Mouse (Mus musculus): ENCODE data around the gene Ggcx. TPM values are rescaled to one million over a fixed set of nuclear protein-coding genes. Genes with fewer than 3 reads are reported as not detected.
A peak's percentile ranks its signal among the peaks of the same experiment; 100 is the strongest.
"Not testable (repeated sequence)": the region's sequence is repeated elsewhere in the genome, so short reads cannot be mapped to it uniquely, and the experiment has no call there.

Ggcx gene
- polyA plus RNA-seq, 1 experiment from 2014 or later = 48.0 TPM

GRCm38 (mm10) chr6:72454072-72454746, 40.1 kb downstream of the Ggcx start:
- no peak overlapping the region for H3K4me2 ChIP-seq
- H3K9me3 ChIP-seq = no peaks in the 10 kb centered on the region
- no peak overlapping the region for H3K4me3 ChIP-seq
- H3K27ac ChIP-seq = peak overlapping the region; percentile 33; the same call in 1 of the 2 replicates
- H3K4me1 ChIP-seq = peaks cover 13% of the 10 kb centered on the region
- H3K9ac ChIP-seq = no peak overlapping the region
- no peak for ATAC-seq (ENCODE audit: insufficient number of reproducible peaks, low FRiP score, low TSS enrichment, low read depth)
- H3K36me3 ChIP-seq = no peaks in the 10 kb centered on the region
- no peaks in the 10 kb centered on the region for H3K27me3 ChIP-seq
- WGBS = 45% methylated on average over 7 of the region's 7 CpGs

GRCm38 (mm10) chr6:72454833-72455373, 40.8 kb downstream of the Ggcx start:
- H3K4me3 ChIP-seq = no peak overlapping the region
- no peaks in the 10 kb centered on the region for H3K27me3 ChIP-seq
- peak overlapping the region; percentile 33; the same call in 1 of the 2 replicates for H3K27ac ChIP-seq
- H3K9ac ChIP-seq = no peak overlapping the region
- no peaks in the 10 kb centered on the region for H3K9me3 ChIP-seq
- WGBS = 42% methylated on average over 7 of the region's 7 CpGs
- ATAC-seq (ENCODE audit: insufficient number of reproducible peaks, low FRiP score, low TSS enrichment, low read depth) = peak; percentile 52; the same call in 1 of the 2 replicates
- no peak overlapping the region for H3K4me2 ChIP-seq
- peaks cover 13% of the 10 kb centered on the region for H3K4me1 ChIP-seq
- no peaks in the 10 kb centered on the region for H3K36me3 ChIP-seq

GRCm38 (mm10) chr6:72456567-72456966, 42.5 kb downstream of the Ggcx start:
- no peak overlapping the region for H3K4me3 ChIP-seq
- WGBS = 86% methylated on average over 4 of the region's 4 CpGs
- H3K4me2 ChIP-seq = no peak overlapping the region
- H3K9me3 ChIP-seq = no peaks in the 10 kb centered on the region
- no peaks in the 10 kb centered on the region for H3K36me3 ChIP-seq
- ATAC-seq (ENCODE audit: insufficient number of reproducible peaks, low FRiP score, low TSS enrichment, low read depth) = no peak
- H3K9ac ChIP-seq = no peak overlapping the region
- no peak overlapping the region for H3K27ac ChIP-seq
- no peaks in the 10 kb centered on the region for H3K27me3 ChIP-seq
- H3K4me1 ChIP-seq = peaks cover 15% of the 10 kb centered on the region

GRCm38 (mm10) chr6:72458418-72458817, 44.3 kb downstream of the Ggcx start:
- no peaks in the 10 kb centered on the region for H3K9me3 ChIP-seq
- no peaks in the 10 kb centered on the region for H3K27me3 ChIP-seq
- H3K9ac ChIP-seq = no peak overlapping the region
- ATAC-seq (ENCODE audit: insufficient number of reproducible peaks, low FRiP score, low TSS enrichment, low read depth) = no peak
- H3K4me2 ChIP-seq = no peak overlapping the region
- peaks cover 15% of the 10 kb centered on the region for H3K4me1 ChIP-seq
- H3K4me3 ChIP-seq = no peak overlapping the region
- no peaks in the 10 kb centered on the region for H3K36me3 ChIP-seq
- WGBS = 53% methylated on average over 7 of the region's 7 CpGs
- H3K27ac ChIP-seq = peak overlapping the region; percentile 52

- Histone ChIP-seq H3K27ac (peak overlapping the region; percentile 52), H3K9me3 (no peaks in the 10 kb centered on the region), H3K4me2 (no peak overlapping the region), H3K4me1 (peaks cover 15% of the 10 kb centered on the region), H3K27me3 (no peaks in the 10 kb centered on the region), H3K36me3 (no peaks in the 10 kb centered on the region), H3K4me3 (no peak overlapping the region), H3K9ac (no peak overlapping the region)
- 40% methylated on average over 5 of the region's 5 CpGs for WGBS
- no peak for ATAC-seq (ENCODE audit: insufficient number of reproducible peaks, low FRiP score, low TSS enrichment, low read depth)
Measured at GRCm38 (mm10) chr6:72458921-72459320, 44.8 kb downstream of the Ggcx start.

GRCm38 (mm10) chr6:72460036-72460801, 46.1 kb downstream of the Ggcx start:
- 43% methylated on average over 9 of the region's 9 CpGs for WGBS
- no peak overlapping the region for H3K27ac ChIP-seq
- no peak for ATAC-seq (ENCODE audit: insufficient number of reproducible peaks, low FRiP score, low TSS enrichment, low read depth)

GRCm38 (mm10) chr6:72462550-72463257, 48.6 kb downstream of the Ggcx start:
- H3K4me2 ChIP-seq; H3K27me3 ChIP-seq; H3K36me3 ChIP-seq; H3K4me3 ChIP-seq; ATAC-seq (ENCODE audit: insufficient number of reproducible peaks, low FRiP score, low TSS enrichment, low read depth); H3K9ac ChIP-seq; H3K27ac ChIP-seq; H3K9me3 ChIP-seq: not testable (repeated sequence)
- WGBS = 74% methylated on average over 5 of the region's 5 CpGs
- peaks cover 18% of the 10 kb centered on the region for H3K4me1 ChIP-seq

More at GRCm38 (mm10) chr6:72460036-72460801, 46.1 kb downstream of the Ggcx start:
- Histone ChIP-seq H3K27me3 (no peaks in the 10 kb centered on the region), H3K9me3 (no peaks in the 10 kb centered on the region), H3K36me3 (no peaks in the 10 kb centered on the region), H3K4me2 (no peak overlapping the region), H3K4me1 (peaks cover 5% of the 10 kb centered on the region; the same call in 1 of the 2 replicates), H3K9ac (no peak overlapping the region), H3K4me3 (no peak overlapping the region)

- H3K4me3 ChIP-seq = no peak overlapping the region
- no peaks in the 10 kb centered on the region for H3K36me3 ChIP-seq
- 0 out of 2 replicates have a peak overlapping the region, but pooled peaks have one; percentile 10 for H3K4me2 ChIP-seq
- 29% methylated on average over 8 of the region's 8 CpGs for WGBS
- H3K4me1 ChIP-seq = peaks cover 17% of the 10 kb centered on the region
- H3K27me3 ChIP-seq = no peaks in the 10 kb centered on the region
- no peaks in the 10 kb centered on the region for H3K9me3 ChIP-seq
- H3K27ac ChIP-seq = peak overlapping the region; percentile 77
- peak; percentile 80; the same call in 1 of the 2 replicates for ATAC-seq (ENCODE audit: insufficient number of reproducible peaks, low FRiP score, low TSS enrichment, low read depth)
- H3K9ac ChIP-seq = no peak overlapping the region
Measured at GRCm38 (mm10) chr6:72465361-72466157, 51.5 kb downstream of the Ggcx start.

GRCm38 (mm10) chr6:72466171-72466570, 52.1 kb downstream of the Ggcx start:
- ATAC-seq (ENCODE audit: insufficient number of reproducible peaks, low FRiP score, low TSS enrichment, low read depth) = peak; percentile 63
- H3K36me3 ChIP-seq = no peaks in the 10 kb centered on the region
- no peak overlapping the region for H3K9ac ChIP-seq
- peaks cover 16% of the 10 kb centered on the region for H3K4me1 ChIP-seq
- H3K27me3 ChIP-seq = no peaks in the 10 kb centered on the region
- H3K4me2 ChIP-seq = no peak overlapping the region
- H3K4me3 ChIP-seq = no peak overlapping the region
- H3K9me3 ChIP-seq = no peaks in the 10 kb centered on the region
- WGBS = 33% methylated on average over 4 of the region's 4 CpGs
- H3K27ac ChIP-seq = peak overlapping the region; percentile 77

- Histone ChIP-seq H3K9me3 (no peaks in the 10 kb centered on the region), H3K27ac (peak overlapping the region; percentile 61), H3K4me3 (no peak overlapping the region), H3K36me3 (no peaks in the 10 kb centered on the region), H3K4me2 (no peak overlapping the region), H3K9ac (no peak overlapping the region; the same call in 1 of the 2 replicates), H3K4me1 (peaks cover 12% of the 10 kb centered on the region), H3K27me3 (no peaks in the 10 kb centered on the region)
- 52% methylated on average over 14 of the region's 14 CpGs for WGBS
- ATAC-seq (ENCODE audit: insufficient number of reproducible peaks, low FRiP score, low TSS enrichment, low read depth) = peak; percentile 81
Measured at GRCm38 (mm10) chr6:72473264-72474041, 59.3 kb downstream of the Ggcx start.
